Mouse (Mus musculus): Measurements from ENCODE around the gene Gpr179. TPM values are rescaled to one million over a fixed set of nuclear protein-coding genes. Genes with fewer than 3 reads are reported as not detected.
"Not testable (repeated sequence)": the region's sequence is repeated elsewhere in the genome, so short reads cannot be mapped to it uniquely, and the experiment has no call there.

The Gpr179 gene
- polyA plus RNA-seq, 1 experiment from 2014 or later: 0.70 TPM

DNA sequence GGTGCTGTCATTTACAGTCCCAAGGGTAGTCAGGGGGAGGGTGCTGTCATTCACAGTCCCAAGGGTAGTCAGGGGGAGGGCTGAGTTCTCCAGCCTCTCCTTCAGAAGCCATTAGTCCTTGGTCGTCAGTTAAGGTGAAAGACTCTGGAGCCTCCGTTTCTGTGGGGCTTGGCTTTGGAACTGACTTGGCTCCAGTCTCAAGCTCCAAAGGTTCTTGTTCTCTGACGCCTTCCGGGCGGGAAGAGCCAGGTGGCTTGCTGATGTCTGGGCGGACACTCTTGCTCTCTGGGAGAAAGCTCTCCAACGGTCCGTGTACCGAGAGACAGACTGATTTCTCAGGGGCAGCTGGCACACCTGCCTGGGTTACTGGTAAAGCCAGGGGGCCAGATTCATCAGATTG, 17.5 kb downstream of the Gpr179 start:
- 88% methylated on average over 9 of the region's 9 CpGs for WGBS
- no peak for ATAC-seq (replicated peaks)
- Histone ChIP-seq H3K27me3 (replicated peaks) (no peaks in the 10 kb centered on the region), H3K4me2 (no peak overlapping the region), H3K4me1 (0 out of 2 replicates have a peak, but pooled peaks cover 6% of the 10 kb centered on the region), H3K9ac (no peak overlapping the region), H3K36me3 (replicated peaks) (peaks cover 5% of the 10 kb centered on the region; the same call in 1 of the 2 replicates), H3K27ac (no peak overlapping the region), H3K9me3 (no peaks in the 10 kb centered on the region), H3K4me3 (no peak overlapping the region)

DNA sequence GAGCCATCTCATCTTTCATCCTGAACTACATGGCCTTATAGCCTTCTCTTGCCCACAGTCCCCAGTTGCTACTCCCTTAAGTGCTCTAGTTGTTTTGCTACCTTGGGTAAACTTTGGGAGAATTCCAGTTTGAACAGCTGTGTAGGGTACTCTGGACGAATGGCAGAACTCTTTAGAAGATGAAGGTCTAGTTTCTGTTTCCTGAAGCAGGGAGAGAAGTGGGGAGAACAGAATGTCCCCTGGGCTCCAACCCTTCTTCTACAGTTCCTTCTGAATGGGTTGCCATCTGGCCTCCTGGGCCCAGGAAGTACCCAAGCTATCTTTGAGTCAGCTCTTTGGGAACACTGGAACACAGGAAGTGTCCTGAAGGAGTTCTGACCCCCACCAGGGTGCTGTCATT, 18.0 kb downstream of the Gpr179 start:
- Histone ChIP-seq H3K9me3 (no peaks in the 10 kb centered on the region), H3K9ac (no peak overlapping the region), H3K4me3 (no peak overlapping the region), H3K4me2 (no peak overlapping the region), H3K27me3 (replicated peaks) (no peaks in the 10 kb centered on the region), H3K27ac (no peak overlapping the region), H3K36me3 (replicated peaks) (peaks cover 9% of the 10 kb centered on the region; the same call in 1 of the 2 replicates), H3K4me1 (0 out of 2 replicates have a peak, but pooled peaks cover 4% of the 10 kb centered on the region)
- ATAC-seq (replicated peaks): no peak
- 61% methylated on average over 1 of the region's 1 CpGs for WGBS

DNA sequence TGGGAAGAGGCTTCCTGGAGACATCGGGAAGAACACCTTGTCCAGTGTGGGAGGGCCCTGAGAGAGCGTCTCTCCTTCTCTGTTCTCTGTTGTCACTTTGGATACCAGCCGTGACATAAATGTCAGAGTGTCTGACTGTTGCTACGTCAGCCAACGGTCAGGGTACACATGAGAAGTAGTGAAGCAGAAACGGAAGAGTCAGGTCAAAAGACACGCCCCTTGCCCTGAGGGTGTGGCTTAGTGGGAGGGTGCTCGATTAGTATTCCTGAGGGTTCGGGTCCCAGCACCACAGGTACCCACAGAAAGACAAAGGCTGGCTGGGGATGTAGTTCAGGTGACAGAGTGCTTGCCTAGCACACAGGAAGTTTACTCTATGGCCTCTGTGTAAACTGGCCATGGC, 18.8 kb downstream of the Gpr179 start:
- 61% methylated on average over 9 of the region's 9 CpGs for WGBS
- Histone ChIP-seq H3K36me3 (replicated peaks) (peaks cover 12% of the 10 kb centered on the region; the same call in 1 of the 2 replicates), H3K4me3 (no peak overlapping the region), H3K27me3 (replicated peaks) (no peaks in the 10 kb centered on the region), H3K4me2 (no peak overlapping the region), H3K27ac (no peak overlapping the region), H3K4me1 (no peaks in the 10 kb centered on the region), H3K9ac (no peak overlapping the region), H3K9me3 (no peaks in the 10 kb centered on the region)
- ATAC-seq (replicated peaks): no peak

DNA sequence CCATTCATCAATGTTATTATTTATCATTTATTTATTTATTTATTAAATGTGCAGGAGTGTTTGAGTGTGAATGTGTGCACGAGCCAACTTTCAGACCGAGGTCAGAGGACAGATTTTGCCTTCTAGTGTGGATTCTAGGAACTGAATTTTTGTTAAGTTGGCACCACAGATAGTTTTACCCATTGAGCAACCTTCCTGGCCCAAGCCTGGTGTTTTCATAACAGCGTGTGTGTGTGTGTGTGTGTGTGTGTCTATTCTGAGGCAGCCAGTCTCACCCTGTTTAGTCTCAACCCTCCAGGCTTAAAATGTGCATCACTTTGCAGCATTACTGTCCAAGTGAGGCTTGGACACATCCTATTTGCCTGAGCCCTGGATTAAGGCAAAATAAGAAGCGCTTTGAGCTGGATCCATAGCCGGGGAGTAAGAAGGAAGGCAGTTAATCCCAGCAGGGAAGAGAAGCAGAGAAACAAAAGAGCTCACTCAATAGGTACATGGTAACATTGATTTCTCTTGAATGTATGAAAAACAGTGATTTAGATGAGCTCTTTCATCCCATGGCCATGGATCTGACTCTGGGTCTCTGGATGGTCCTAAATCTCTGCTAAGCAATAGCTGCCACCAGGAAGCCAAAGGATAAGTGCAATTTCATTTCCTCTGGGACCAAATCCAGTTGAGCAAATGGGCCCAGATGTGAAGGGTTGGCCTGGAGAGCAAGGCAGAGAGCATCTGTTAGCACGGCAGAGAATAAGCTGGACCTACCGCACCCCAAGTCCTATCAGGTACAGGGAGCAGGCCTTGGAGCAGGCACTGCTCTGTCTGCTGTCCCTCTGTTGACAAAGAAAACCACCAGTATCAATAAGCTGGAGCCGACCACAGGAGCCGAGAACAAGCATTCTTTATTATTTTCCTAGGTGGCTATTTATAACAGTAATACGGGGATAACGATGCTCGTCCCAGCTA, 20.4 kb downstream of the Gpr179 start:
- Histone ChIP-seq H3K4me1 (no peaks in the 10 kb centered on the region), H3K27ac (no peak overlapping the region), H3K4me2 (no peak overlapping the region), H3K27me3 (replicated peaks) (no peaks in the 10 kb centered on the region), H3K36me3 (replicated peaks) (peaks cover 17% of the 10 kb centered on the region; the same call in 1 of the 2 replicates), H3K4me3 (no peak overlapping the region), H3K9me3 (no peaks in the 10 kb centered on the region), H3K9ac (no peak overlapping the region)
- 78% methylated on average over 12 of the region's 12 CpGs for WGBS
- ATAC-seq (replicated peaks): no peak

DNA sequence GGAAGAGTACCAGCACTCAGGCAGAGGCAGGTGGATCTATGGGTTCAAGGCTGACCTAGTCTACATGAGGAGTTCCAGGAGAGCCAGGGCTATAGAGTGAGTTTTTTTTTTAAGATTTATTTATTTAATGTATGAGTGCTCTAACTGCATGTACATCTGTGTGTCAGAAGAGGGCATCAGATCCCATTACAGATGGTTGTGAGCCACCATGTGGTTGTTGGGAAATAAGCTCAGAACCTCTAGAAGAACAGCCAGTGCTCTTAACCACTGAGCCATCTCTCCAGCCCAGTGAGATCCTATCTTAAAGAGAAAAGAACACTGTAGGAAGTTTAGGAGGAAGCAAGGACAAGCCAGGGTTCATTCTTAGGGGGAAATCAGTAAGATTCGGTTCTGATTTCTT, 21.6 kb downstream of the Gpr179 start:
- Histone ChIP-seq H3K36me3 (replicated peaks) (peaks cover 24% of the 10 kb centered on the region; the same call in 1 of the 2 replicates), H3K9me3 (no peaks in the 10 kb centered on the region), H3K9ac (no peak overlapping the region), H3K27ac (no peak overlapping the region), H3K4me1 (no peaks in the 10 kb centered on the region), H3K4me2 (no peak overlapping the region), H3K4me3 (no peak overlapping the region), H3K27me3 (replicated peaks) (no peaks in the 10 kb centered on the region)
- no peak for ATAC-seq (replicated peaks)
- 97% methylated on average over 1 of the region's 1 CpGs for WGBS

DNA sequence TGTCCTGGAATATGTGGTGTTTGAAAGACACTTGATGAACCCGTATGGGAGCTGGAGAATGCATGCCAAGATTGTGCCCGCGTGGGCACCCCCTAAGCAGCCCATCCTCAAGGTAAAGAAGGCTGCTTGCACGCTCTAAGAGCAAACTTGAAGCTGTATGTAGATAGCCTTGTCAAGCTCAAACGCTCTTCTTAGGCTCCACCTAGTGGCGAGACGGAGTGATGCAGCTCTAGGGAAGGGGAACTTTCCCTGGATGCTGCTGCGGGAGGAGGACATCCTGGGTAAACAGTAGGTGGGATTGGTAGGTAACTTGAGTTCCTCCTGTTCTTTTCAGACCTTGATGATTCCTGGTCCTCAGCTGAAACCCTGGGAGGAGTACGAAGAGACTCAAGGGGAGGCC, 23.7 kb downstream of the Gpr179 start:
- Histone ChIP-seq H3K36me3 (replicated peaks) (peaks cover 39% of the 10 kb centered on the region; the same call in 1 of the 2 replicates), H3K9me3 (no peaks in the 10 kb centered on the region), H3K27ac (no peak overlapping the region), H3K4me2 (no peak overlapping the region), H3K9ac (no peak overlapping the region), H3K27me3 (replicated peaks) (no peaks in the 10 kb centered on the region), H3K4me3 (no peak overlapping the region), H3K4me1 (no peaks in the 10 kb centered on the region)
- 25% methylated on average over 9 of the region's 9 CpGs for WGBS
- ATAC-seq (replicated peaks): no peak

DNA sequence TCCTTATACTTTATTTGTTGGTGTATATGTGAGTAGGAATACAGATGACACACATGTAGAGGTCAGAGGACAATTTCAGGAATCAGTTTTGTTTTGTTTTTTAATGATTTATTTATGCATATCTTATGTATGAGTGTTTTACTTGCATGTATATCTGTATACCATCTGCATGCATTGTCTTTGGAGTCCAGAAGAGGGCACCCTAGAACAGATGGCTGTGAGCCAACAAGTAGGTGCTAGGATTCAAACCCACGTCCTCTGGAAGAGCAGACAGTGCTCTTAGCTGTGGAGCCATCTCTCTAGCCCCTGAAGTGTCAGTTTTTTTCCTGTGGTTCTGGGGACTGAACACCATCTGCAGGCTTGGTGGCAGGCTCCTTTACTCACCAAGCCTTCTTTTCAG, 26.7 kb downstream of the Gpr179 start:
- Histone ChIP-seq H3K4me1 (no peaks in the 10 kb centered on the region), H3K27me3 (replicated peaks) (no peaks in the 10 kb centered on the region), H3K9me3 (no peaks in the 10 kb centered on the region), H3K9ac (no peak overlapping the region), H3K4me2 (no peak overlapping the region), H3K4me3 (no peak overlapping the region), H3K36me3 (replicated peaks) (peaks cover 42% of the 10 kb centered on the region; the same call in 1 of the 2 replicates), H3K27ac (no peak overlapping the region)
- WGBS: 76% methylated on average over 1 of the region's 1 CpGs
- ATAC-seq (replicated peaks): no peak

DNA sequence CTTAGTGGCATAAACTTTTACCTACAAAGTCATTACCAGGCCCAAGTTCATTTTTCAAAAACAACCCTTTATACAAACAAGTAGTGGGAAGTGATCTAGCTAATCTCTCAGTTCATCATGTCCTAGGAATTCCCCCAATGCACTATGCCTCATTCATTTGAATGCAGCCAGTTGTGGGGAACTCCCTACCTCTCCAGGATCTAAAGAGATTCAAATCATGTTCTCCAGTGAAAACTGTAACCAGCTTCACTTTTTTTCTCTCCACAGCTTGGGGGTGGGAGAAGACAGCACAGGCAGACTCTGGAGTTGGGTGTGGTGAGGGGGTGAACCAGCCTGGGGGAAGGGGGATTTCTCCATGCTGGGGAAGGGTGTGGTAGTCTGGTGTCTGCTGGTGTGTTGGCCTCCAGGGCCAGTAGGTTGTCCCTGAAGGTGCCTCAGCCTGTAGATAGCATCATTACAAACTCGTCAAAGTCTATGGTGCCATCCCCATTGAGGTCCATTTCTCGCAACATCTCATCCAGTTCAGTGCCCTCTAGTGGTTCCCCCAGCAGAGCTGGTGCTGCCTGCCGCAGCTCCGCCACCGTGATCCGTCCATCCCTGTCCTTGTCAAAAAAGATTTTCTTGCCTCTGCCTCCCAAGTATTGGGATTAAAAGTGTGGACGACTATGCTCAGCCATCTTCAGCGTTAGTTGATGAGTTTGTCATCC, 29.8 kb downstream of the Gpr179 start:
- 84% methylated on average over 8 of the region's 8 CpGs for WGBS
- not testable (repeated sequence) for H3K27ac ChIP-seq; H3K27me3 ChIP-seq (replicated peaks); H3K9ac ChIP-seq; ATAC-seq (replicated peaks); H3K4me3 ChIP-seq; H3K4me1 ChIP-seq; H3K4me2 ChIP-seq; H3K9me3 ChIP-seq
- peaks cover 30% of the 10 kb centered on the region; the same call in 1 of the 2 replicates for H3K36me3 ChIP-seq (replicated peaks)

DNA sequence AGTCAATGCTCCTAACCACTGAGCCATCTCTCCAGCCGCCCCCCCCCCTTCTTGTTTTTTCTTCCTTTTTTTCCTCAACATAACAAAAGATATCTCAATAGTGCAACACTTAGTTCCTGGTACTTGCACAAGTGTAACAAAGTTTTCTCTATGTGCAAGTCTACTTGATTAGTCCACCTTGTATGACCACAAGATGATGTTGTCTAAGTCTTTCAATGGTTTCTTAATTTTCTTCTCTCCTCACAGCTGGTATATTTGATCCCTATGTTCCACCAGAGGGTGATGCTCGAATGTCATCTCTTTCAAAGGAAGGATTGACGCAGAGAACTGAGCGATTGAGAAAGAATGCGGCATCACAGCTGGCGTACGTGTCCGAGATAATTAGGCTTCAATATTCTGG, 30.7 kb downstream of the Gpr179 start:
- H3K27me3 ChIP-seq (replicated peaks): no peaks in the 10 kb centered on the region
- peaks cover 8% of the 10 kb centered on the region for H3K4me1 ChIP-seq
- 95% methylated on average over 8 of the region's 8 CpGs for WGBS
- no peaks in the 10 kb centered on the region for H3K9me3 ChIP-seq
- peaks cover 22% of the 10 kb centered on the region; the same call in 1 of the 2 replicates for H3K36me3 ChIP-seq (replicated peaks)
- no peak overlapping the region for H3K4me2 ChIP-seq
- no peak overlapping the region for H3K9ac ChIP-seq
- no peak for ATAC-seq (replicated peaks)
- H3K27ac ChIP-seq: no peak overlapping the region
- no peak overlapping the region for H3K4me3 ChIP-seq

DNA sequence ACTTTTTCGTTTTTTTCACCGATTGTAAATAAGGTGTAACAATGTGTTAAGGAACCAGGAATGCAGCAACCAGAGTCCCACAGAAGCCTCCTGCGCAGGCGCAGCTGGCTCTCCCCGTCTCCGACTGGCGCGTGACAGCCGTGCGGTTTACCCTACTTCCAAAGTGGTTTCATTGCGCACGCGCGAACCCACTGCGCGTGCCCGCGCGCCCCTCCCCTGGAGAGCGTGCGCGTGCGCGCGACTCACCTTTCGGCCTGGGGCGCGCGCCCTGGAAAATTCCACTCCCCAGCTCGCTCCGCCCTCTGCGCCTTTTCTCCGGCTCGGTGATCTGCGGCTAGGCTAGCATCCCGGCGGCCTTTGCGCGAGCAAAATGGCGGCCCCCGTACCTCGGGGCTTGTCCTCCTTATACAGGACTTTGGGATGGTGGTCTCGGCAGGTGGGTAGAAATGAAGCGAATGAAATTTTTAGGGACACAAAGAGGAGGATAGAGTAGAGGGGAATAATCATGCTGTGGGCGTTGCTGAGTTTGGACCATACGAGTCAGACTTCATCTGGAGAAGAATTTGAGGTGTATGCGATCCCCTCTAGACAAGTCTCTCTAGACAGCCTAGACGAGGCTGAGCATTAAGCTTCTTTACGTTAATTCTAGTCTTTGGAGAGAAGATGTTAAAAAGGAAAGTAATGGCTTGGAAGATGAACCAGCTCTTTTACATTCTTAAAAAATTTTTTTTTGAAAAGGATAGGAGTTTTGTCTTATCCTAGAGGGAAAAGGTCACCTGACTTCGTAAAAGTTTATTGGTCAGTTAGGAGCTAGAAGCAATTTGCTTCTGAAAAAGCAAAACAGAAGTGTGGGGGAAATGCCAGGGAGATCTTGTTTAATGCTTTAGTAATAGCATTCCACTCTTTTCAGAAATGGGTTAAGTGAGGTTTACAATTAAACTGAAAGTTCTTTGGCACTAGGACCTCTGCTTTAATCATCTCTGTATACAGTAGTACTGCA, 36.1 kb downstream of the Gpr179 start, which contains the start of gene Mrpl45:
Gene Mrpl45 (plus strand): TSS at position 213 of the 1,000 bp plus-strand sequence.
- peak within 1 kb of the TSS; percentile 51 for H3K4me3 ChIP-seq
- H3K36me3 ChIP-seq (replicated peaks): no peaks in the 10 kb centered on the region
- under 1% methylated on average over 50 of the region's 50 CpGs for WGBS
- ATAC-seq (replicated peaks): peak; percentile 96
- H3K27ac ChIP-seq: peak within 1 kb of the TSS; percentile 84
- H3K27me3 ChIP-seq (replicated peaks): no peaks in the 10 kb centered on the region
- H3K4me1 ChIP-seq: peaks cover 22% of the 10 kb centered on the region
- H3K4me2 ChIP-seq: peak within 1 kb of the TSS; percentile 53
- H3K9ac ChIP-seq: peak within 1 kb of the TSS; percentile 67
- no peaks in the 10 kb centered on the region for H3K9me3 ChIP-seq

DNA sequence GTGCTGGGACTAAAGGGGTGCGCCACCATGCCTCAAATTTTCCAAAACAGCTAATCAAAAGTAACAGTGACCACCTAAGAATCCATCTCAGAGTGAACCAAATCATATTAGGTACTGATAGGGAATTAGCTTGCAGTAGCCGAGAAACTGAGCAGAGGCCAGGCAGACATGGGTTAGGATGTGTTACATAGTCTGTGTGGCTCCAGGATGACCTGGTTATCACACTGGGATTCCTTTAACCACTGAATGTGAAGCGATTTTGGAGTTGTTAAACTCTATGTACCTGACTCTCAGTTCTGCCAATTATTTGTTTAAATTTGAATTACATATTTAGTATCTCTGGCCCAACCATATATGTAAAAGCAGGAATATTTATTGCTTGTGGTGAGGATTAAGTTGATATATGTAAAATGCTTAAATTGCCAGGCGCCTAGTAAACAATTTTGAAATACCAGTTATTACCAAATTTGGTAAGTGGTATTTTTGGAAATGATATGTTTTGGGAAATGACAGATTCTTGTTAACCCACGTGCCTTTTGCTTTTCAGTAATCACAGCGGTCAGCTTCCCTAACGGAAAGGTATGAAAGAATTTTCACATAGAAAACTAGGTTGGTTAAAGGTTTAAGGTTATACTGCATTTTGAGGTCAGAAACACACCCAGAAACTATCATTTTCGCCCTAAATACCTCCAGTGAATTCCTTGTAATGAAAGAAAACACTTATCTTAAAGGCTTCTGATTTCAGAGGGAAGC, 37.0 kb downstream of the Gpr179 start:
- Histone ChIP-seq H3K36me3 (replicated peaks) (no peaks in the 10 kb centered on the region), H3K4me2 (peak overlapping the region; percentile 53), H3K27ac (peak overlapping the region; percentile 84), H3K9me3 (no peaks in the 10 kb centered on the region), H3K4me1 (peaks cover 30% of the 10 kb centered on the region), H3K27me3 (replicated peaks) (no peaks in the 10 kb centered on the region), H3K9ac (peak overlapping the region; percentile 25; the same call in 1 of the 2 replicates), H3K4me3 (peak overlapping the region; percentile 51)
- 47% methylated on average over 8 of the region's 8 CpGs for WGBS
- ATAC-seq (replicated peaks): no peak
